Mouse (Mus musculus): ENCODE measurements around the gene Ppp4r3a.

The Ppp4r3a gene

DNA sequence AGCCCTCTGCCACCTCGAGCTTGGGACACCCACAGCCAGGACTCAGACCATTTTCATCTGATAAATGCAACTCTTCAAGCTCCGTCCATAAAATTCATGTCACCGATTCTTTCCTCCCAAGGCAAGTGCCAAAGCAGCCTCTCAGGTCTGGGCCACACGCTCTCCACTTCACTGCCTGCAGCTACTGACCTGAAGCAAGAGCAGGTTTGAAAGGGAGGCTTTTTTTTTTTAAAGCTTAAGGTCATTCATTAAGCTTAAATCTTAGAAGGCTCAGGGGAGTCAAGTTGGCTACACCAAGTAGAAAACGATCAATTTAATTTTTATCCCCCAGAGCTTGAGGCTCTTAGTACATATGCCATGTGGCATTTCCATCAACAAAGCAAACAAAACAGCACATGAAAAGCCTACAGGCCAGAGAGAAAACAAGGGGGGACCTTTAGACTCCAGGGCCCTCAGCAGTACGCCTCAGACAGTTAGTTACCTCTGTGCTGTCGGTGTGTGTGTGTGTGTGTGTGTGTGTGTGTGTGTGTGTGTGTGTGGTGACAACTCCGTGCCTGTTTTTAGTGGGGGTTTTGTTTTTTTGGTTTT, 70.3 kb downstream of the Ppp4r3a start:
- no peak for ATAC-seq (ENCODE audit: low TSS enrichment)

GRCm38 (mm10) chr12:101012197-101013077, 71.1 kb downstream of the Ppp4r3a start:
- ATAC-seq (ENCODE audit: low TSS enrichment), result no peak

- ATAC-seq (ENCODE audit: low TSS enrichment), result no peak
Observed at GRCm38 (mm10) chr12:101011017-101011416, 72.5 kb downstream of the Ppp4r3a start.

DNA sequence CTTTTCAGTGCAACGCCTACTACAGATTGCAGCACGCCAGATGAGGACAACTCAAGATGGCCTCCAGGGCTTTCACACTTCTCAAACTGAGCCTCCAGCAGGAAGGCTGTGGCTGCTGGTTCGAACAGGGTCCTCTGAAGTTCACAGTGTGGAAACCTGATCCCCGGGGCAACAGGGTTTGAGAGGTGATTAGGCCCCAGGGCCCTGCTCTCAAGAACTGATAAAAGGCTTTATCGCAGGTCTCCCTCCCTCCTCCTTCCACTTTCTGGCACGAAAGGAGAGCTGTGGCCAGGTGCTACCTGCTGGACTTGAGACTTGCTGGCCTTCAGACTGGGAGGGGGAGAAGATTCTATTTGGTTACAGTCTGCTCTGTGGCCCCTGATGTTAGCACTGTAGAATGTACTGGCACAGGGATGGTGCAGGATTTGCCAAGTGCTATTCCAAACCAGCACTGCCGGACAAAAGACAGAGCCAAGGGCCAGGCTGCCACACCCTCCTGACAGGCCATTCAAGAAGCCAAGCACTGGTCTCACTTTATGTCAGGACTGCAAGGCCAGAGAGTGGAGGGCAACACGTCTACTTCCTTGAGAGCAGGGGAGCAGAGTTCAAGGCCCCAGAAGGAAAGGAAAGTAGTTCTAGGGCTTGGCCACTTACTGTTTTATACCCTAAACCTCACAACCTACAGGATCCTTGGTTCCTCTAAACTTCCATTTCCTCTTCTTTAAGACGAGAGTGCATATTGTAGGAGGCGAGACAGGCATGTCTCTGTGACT, 73.2 kb downstream of the Ppp4r3a start:
- ATAC-seq (ENCODE audit: low TSS enrichment), result no peak

DNA sequence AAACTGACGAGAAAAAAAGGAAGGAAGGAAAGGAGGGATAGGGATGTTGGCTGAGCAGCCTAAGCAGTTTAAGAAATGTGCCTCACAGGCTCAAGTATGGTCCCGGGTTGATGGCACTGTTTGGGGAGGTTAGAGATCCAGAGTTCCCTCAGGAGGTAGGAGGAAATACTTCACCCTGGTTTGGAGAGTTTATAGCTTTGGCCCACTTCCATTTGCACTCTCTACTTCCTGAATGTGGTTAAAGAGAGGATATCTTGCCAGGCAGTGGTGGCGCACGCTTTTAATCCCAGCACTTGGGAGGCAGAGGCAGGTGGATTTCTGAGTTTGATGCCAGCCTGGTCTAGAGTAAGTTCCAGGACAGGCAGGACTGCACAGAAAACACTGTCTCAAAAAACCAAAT, 74.3 kb downstream of the Ppp4r3a start:
- no peak for ATAC-seq (ENCODE audit: low TSS enrichment)

DNA sequence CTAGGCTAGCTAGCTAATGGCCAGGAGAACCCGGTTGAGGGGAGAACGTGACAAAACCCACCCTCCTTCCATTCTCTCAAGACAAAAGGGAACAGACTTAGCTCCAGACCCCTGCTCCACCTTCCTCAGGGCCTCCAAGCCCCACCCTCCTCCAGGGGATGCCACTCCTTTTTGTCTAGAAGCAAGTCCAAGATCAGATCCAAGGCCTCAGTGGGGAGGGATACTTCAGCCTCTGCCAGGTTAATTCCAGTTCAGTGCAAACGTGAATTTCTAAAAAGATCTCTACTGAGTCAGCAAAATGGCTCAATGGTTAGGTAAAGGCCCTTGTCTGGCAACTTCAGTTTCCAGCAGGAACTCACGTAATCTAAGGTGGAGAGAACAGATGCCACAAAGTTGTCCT, 74.9 kb downstream of the Ppp4r3a start:
- ATAC-seq (ENCODE audit: low TSS enrichment), result no peak

GRCm38 (mm10) chr12:101007968-101008481, 75.5 kb downstream of the Ppp4r3a start:
- peak; percentile 76 for ATAC-seq (ENCODE audit: low TSS enrichment)

DNA sequence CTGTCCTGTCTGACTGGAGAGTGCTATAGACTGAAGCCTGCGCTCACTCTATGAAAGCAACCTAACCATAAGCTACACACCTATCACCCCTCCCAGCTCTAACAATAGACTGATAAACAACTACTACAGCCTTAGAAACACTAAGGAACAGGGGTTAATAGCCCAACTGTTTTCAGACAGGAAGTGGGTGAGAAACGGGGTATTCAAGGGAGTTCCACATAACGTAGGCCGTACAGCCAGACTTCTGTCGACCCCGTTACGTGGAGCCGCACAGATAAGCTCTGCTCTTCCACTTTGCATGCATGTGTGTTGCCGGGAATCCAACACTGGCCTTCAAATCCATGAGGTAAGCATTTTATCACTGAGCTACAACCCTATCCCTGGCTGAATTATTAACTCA, 76.1 kb downstream of the Ppp4r3a start:
- no peak for ATAC-seq (ENCODE audit: low TSS enrichment)

- no peak for ATAC-seq (ENCODE audit: low TSS enrichment)
Observed at GRCm38 (mm10) chr12:101005665-101006420, 77.7 kb downstream of the Ppp4r3a start.

GRCm38 (mm10) chr12:101004982-101005381, 78.5 kb downstream of the Ppp4r3a start:
- ATAC-seq (ENCODE audit: low TSS enrichment), result no peak

DNA sequence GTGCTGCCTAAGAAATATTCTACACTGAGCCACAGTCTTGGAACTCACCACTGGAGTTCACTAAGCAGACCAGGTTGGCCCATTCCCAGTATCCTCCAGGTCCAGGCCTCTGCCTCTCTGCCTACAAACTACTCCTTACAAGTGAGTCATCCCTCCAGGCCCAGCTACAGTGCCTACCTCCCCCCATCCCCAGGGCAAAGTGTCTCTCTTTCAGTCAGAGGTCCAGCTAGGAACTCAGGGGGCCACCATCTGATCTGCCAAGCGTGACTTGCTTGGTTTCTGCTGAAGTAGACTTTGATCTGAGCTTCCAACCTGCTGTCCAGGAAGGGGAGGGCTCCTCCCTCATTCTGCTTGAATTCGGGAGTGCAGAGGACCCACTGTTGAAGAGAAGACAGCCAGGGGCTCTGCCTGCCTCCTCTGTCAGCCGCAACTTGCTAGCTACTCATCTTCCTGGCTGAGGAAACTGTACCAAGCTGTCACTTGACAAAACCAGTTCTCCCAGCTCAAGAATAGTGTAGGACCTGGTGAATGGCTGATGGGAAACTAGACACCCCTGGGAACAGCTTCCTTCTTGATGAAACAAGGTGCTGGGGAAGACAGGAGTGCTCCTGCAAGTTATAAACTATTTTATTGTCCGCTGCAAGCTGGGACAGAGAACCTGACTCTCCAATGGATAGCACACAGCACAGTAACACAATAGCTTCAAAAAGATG, 80.5 kb downstream of the Ppp4r3a start:
- no peak for ATAC-seq (ENCODE audit: low TSS enrichment)

- ATAC-seq (ENCODE audit: low TSS enrichment), result no peak
Observed at GRCm38 (mm10) chr12:100999061-100999954, 84.2 kb downstream of the Ppp4r3a start.

- no peak for ATAC-seq (ENCODE audit: low TSS enrichment)
Observed at GRCm38 (mm10) chr12:100998564-100998962, 84.9 kb downstream of the Ppp4r3a start.

DNA sequence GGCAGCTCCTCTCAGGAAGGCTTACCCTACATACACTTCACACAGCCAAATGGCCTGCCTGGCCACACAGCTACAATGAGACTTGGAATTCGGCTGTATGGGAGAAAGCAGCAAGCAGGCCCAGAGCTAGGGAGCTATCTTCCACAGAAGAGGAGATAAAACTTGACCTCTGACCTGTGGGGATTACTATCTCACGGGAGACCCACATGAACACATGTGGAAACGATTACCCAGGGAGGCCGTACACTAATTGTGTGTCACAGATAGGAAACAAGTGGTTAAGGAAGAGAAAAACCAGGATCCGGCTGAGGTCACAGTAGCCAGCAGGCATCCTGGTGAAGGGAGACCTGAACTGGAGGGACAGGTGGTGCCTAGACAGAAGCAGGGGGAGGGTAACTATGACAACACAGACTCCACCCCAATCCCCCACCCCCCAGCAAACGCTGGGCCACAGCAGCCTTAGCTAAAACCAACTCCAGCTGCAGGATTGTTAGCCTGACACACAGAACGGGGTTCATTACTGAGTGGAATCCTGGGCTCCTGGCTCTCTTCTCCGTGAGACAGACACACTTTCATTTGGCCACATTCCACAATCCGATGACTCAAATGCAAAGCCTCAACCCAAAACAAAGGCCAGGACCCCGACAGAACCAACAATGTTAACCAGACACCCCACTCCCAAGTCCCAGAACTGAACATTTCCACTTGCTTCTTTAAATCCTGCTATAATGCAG, 85.5 kb downstream of the Ppp4r3a start:
- ATAC-seq (ENCODE audit: low TSS enrichment), result no peak

DNA sequence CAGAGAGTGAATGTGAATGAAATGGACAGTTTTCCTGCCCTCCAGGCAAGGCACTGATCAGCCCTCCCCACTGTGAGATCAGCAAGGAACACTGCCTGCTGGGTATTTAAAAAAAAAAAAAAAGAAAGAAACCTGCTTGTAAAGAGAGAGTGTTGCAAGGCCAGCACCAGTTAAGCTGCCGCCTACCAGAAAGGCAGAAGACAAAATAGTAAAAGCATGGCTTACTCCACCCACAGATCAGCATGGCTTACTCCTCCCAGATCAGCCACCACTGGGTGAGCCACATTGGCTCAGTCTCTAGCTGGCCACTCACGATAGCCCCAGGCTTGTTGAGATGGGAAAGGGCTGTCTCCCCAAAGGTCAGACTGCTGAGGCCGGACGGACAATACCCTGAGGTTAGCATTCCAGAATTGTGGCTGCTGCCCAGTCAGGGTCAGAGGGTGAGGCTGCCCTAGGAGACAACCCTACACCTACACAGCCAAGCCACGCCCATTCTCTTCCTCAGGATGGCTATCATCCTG, 87.1 kb downstream of the Ppp4r3a start:
- peak; percentile 70 for ATAC-seq (ENCODE audit: low TSS enrichment)

GRCm38 (mm10) chr12:100995607-100996377, 87.7 kb downstream of the Ppp4r3a start:
- ATAC-seq (ENCODE audit: low TSS enrichment), result no peak

- no peak for ATAC-seq (ENCODE audit: low TSS enrichment)
Observed at GRCm38 (mm10) chr12:100994140-100995015, 89.1 kb downstream of the Ppp4r3a start.
